Mouse (Mus musculus) MEL (cell line): ENCODE results near the gene Ptgis.

Experiments used
- CTCF ChIP-seq, 3 experiments: IDR thresholded peaks in 2 of 3; conservative IDR thresholded peaks in 1 of 3; 2 replicates each; pipeline ENCODE4 v1.5.1; 2011 to 2012; ENCODE audit warnings: low read length in 3 of 3, low read depth in 2 of 3, mild to moderate bottlenecking in 2 of 3, improper control_type of control experiment in 1 of 3, inconsistent platforms in 1 of 3, mixed read lengths in 1 of 3, moderate library complexity in 1 of 3; ENCODE audit not compliant: control insufficient read depth in 1 of 3, insufficient read depth in 1 of 3, poor library complexity in 1 of 3, severe bottlenecking in 1 of 3
- MYB ChIP-seq: IDR thresholded peaks from 2 replicates; pipeline ENCODE4 v1.6.1; 2011; ENCODE audit warnings: mild to moderate bottlenecking, low read depth, low read length, improper control_type of control experiment
- TCF12 ChIP-seq: IDR thresholded peaks from 2 replicates; pipeline ENCODE4 v1.6.1; 2014; ENCODE audit warnings: low read depth, mild to moderate bottlenecking, inconsistent platforms, low read length, improper control_type of control experiment, moderate library complexity

DNA sequence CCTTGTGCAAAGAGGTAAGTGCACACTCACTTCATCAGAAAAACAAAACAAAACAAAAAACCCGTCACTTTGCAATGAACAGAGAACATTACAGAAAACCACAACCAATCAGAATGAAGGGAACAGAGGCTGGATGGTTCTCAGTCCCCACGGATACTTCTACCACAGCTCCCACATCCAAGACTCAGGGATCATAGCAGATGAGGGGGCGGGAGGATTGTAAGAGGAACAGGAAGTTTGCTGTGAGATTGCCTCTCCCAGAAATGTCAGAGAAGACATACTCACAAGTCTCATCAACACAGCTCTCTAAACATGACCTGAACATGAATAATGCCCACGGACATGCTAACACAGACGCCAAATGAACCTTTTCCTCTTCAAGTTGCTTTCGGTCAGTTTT is 91.4 kb downstream of the Ptgis start:
- no peak for TF ChIP-seq CTCF (IDR thresholded peaks at IDR 0.05 in 2 of 3, conservative IDR thresholded peaks at IDR 0.05 in 1 of 3; ENCODE audit: control insufficient read depth in 1 of 3, insufficient read depth in 1 of 3, low read depth in 2 of 3, low read length in 3 of 3, poor library complexity in 1 of 3, severe bottlenecking in 1 of 3)
- TF ChIP-seq TCF12: no peak
- TF ChIP-seq MYB: no peak
